Mouse (Mus musculus) heart, postnatal 0 days (tissue): ENCODE data around the gene 4930432K21Rik.

Experiments used
- CTCF ChIP-seq: IDR thresholded peaks from 2 replicates; pipeline ENCODE4 v1.5.1; 2016; ENCODE audit warnings: antibody characterized with exemption, control low read depth, low read depth
- EP300 ChIP-seq: IDR thresholded peaks from 2 replicates; pipeline ENCODE4 v1.6.1; 2016; ENCODE audit warnings: antibody characterized with exemption, low read depth

- TF ChIP-seq CTCF = peak; percentile 80
- no peak for TF ChIP-seq EP300
Measured at GRCm38 (mm10) chr8:84187065-84187755, 39.4 kb downstream of the 4930432K21Rik start.
